Mouse (Mus musculus) forebrain, embryonic 13.5 days (tissue): ENCODE measurements around the gene Egfr. TPM values are rescaled to one million over a fixed set of nuclear protein-coding genes. Genes with fewer than 3 reads are reported as not detected.

Source experiments
- ATAC-seq: fragments of 200-750 bp; cut with Nextera tagmentation; 2 replicates; pipeline ENCODE4 v1.8.0; 2017
- H3K27ac ChIP-seq: fragments of 300-500 bp; sonication (generic); 2 replicates; pipeline ENCODE4 v1.5.1; 2015; ENCODE audit warnings: inconsistent platforms, mild to moderate bottlenecking, moderate library complexity
- H3K27me3 ChIP-seq: fragments of 300-500 bp; sonication (generic); 2 replicates; pipeline ENCODE4 v1.6.1; 2015; ENCODE audit warnings: mild to moderate bottlenecking, inconsistent platforms
- H3K36me3 ChIP-seq: fragments of 300-500 bp; sonication (generic); 2 replicates; pipeline ENCODE4 v1.6.1; 2015; ENCODE audit warnings: mild to moderate bottlenecking, inconsistent platforms; ENCODE audit not compliant: poor library complexity, severe bottlenecking
- H3K4me1 ChIP-seq: fragments of 300-500 bp; sonication (generic); 2 replicates; pipeline ENCODE4 v1.6.1; 2015; ENCODE audit warnings: inconsistent platforms
- H3K4me2 ChIP-seq: fragments of 300-500 bp; sonication (generic); 2 replicates; pipeline ENCODE4 v1.6.1; 2015; ENCODE audit warnings: inconsistent platforms, mild to moderate bottlenecking, moderate library complexity
- H3K4me3 ChIP-seq: fragments of 300-500 bp; sonication (generic); 2 replicates; pipeline ENCODE4 v1.5.1; 2015; ENCODE audit warnings: mild to moderate bottlenecking, inconsistent platforms
- H3K9ac ChIP-seq: fragments of 300-500 bp; sonication (generic); 2 replicates; pipeline ENCODE4 v1.6.1; 2015; ENCODE audit warnings: mild to moderate bottlenecking, inconsistent platforms
- H3K9me3 ChIP-seq: fragments of 300-500 bp; sonication (generic); replicated peaks from 2 replicates; pipeline ENCODE4 v1.6.1; 2016; ENCODE audit warnings: inconsistent platforms
- WGBS: fragments of 180-500 bp; shearing (Covaris S2); methylation state at CpG from one replicate; pipeline ENCODE4 v1.1.7; 2015; 5-methylcytosine and 5-hydroxymethylcytosine counted together
- polyA plus RNA-seq: library from polyadenylated mRNA; unstranded; fragments of >200 nt; fragmentation: Nextera tagmentation; extraction: Ambion mirVana; gene quantifications from 2 replicates; pipeline ENCODE4 v1.2.1, GENCODE M21; 2015

Egfr gene
- polyA plus RNA-seq, 1 experiment from 2014 or later, result 1.3 TPM

DNA sequence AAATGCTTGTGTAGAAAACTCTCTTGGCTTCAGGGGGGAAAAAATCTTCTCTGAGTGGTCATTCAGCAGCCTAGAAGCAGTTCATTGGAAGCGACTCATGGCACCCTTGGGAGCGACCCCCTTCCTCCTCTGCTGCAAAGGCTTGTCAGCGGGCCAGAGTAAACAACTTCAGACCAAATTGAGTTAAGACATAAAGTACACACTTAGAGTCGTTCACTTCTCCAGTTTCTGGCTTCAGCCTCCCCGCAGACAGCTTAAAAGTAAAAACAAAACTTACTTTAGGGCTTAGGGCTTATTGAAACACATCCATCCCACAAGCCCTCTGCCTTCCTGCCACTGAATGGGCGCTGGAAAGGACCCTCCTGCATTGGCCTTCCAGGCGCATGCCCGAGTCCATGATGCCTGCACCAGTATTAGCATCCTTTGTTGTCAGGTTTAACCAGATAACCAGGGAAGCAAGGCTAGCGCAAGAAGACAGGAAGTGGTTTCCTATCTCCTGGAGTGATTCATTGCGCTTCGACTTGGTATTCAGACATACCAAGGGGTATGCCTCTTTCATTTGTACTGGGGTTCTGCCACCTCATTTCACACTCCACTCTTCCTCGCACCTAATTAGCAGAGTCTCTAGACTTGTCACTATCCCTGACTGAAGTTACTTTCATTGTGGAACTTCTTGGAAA lies 92.0 kb downstream of the Egfr start:
- Histone ChIP-seq H3K36me3 (no peaks in the 10 kb centered on the region), H3K27ac (no peak overlapping the region), H3K4me1 (no peaks in the 10 kb centered on the region), H3K4me2 (no peak overlapping the region), H3K9me3 (no peaks in the 10 kb centered on the region), H3K9ac (no peak overlapping the region), H3K4me3 (no peak overlapping the region), H3K27me3 (no peaks in the 10 kb centered on the region)
- 82% methylated on average over 12 of the region's 12 CpGs for WGBS
- ATAC-seq, result no peak

DNA sequence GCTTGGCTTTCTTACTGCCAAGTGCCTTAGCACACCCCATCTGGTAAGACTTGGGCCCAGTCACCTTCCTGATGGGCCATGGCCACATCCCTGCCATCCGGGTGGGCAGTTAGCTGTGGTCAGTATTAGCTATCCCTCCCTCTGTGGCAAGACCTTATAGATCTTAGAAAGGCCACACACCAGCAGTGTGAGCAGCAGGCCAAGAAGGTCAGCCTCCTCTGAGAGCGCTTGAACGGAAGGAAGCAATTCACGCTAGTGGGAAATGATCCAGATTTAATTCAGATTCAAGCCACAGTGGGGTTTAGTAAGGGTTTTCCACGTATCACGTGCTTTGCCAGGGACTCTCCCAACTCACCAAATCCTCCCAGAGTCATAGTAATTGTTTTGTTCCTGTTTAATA lies 96.9 kb downstream of the Egfr start:
- Histone ChIP-seq H3K36me3 (no peaks in the 10 kb centered on the region), H3K4me3 (no peak overlapping the region), H3K4me2 (no peak overlapping the region), H3K27ac (no peak overlapping the region), H3K27me3 (no peaks in the 10 kb centered on the region), H3K9ac (no peak overlapping the region), H3K4me1 (no peaks in the 10 kb centered on the region), H3K9me3 (no peaks in the 10 kb centered on the region)
- ATAC-seq, result no peak
- WGBS, result 49% methylated on average over 6 of the region's 6 CpGs

DNA sequence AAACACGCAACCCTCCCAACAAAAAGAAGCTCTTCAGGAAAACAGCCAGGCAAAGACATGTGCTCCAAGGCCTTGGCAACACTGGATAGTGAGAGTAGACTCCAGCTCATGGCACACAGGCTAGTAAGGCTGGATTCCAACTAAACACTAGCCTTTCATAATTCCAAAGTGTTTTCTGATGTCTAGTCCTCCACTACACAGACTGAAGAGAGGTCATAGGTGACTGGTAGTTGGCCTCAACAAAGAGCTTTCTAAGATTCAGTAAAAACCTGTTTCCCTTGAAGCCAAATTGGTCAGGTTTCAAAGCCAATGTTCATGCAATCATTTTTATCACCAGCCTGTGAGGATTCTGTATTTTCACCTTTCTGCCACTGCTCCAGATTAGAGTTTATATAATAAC lies 99.4 kb downstream of the Egfr start:
- 83% methylated on average over 1 of the region's 1 CpGs for WGBS
- H3K36me3 ChIP-seq, result no peaks in the 10 kb centered on the region
- H3K9ac ChIP-seq, result no peak overlapping the region
- H3K4me2 ChIP-seq, result no peak overlapping the region
- H3K27ac ChIP-seq, result no peak overlapping the region
- no peaks in the 10 kb centered on the region for H3K27me3 ChIP-seq
- no peaks in the 10 kb centered on the region for H3K4me1 ChIP-seq
- H3K4me3 ChIP-seq, result no peak overlapping the region
- H3K9me3 ChIP-seq, result no peaks in the 10 kb centered on the region
- ATAC-seq, result no peak

DNA sequence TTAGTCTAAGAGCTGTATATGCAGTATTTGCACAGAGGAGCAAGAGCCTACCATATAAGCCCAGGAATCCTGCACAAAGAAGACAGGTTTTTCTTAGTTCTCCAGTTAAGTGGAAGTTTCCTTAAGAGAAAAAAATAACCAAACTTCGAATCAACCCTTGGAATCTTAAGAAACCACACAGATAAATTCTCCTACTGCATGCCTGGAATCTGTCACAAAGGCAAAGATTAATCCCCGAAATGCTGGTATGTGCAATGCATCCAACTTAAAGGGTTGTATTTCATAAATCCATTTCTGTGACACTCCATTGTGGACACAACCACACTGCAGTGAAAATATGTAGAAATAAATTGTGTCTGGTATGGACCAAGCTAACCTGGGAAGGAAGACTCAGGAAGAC lies 102.1 kb downstream of the Egfr start:
- Histone ChIP-seq H3K4me3 (no peak overlapping the region), H3K27me3 (no peaks in the 10 kb centered on the region), H3K4me2 (no peak overlapping the region), H3K4me1 (no peaks in the 10 kb centered on the region), H3K27ac (no peak overlapping the region), H3K36me3 (no peaks in the 10 kb centered on the region), H3K9me3 (no peaks in the 10 kb centered on the region), H3K9ac (no peak overlapping the region)
- no peak for ATAC-seq
- 71% methylated on average over 2 of the region's 2 CpGs for WGBS

DNA sequence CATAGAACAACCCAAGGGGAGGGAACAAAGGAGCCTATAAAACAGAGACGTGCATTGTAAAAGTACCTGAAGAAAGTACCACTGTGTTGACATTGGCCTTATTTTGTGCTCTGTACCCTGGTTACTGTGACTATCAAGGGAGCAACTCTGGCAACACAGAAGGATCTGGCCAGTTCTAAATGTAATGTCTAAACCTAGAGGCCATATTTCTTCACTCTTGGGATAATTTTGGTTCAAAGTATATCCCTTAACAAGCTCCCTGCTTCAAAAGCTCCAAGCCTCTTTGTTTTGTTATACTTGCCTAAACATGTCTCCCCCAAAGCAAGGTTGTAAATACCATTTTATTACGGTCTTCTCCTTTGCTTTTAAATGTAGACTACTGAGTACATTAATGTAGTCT lies 105.3 kb downstream of the Egfr start:
- H3K9ac ChIP-seq, result no peak overlapping the region
- H3K36me3 ChIP-seq, result no peaks in the 10 kb centered on the region

DNA sequence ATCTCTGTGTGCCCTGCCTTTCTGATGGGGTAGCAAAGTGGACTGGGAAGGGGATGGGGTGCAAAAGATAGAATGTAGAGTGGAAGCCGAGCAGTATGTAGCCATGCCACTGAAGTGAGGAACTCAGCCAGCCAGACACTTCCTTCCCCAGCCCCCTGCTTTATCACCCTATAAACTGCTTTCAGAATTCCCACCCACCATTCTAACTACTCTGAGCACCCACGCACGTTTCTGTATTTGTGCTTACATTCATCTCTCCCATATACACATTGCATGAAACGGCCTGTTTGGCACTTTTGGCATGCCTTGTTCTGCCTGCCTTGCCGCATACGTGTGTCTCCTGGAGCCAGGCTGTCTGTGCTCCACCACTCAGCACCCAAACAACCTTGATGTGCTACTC lies 109.0 kb downstream of the Egfr start:
- no peak for ATAC-seq
- Histone ChIP-seq H3K27me3 (no peaks in the 10 kb centered on the region), H3K4me2 (no peak overlapping the region), H3K9ac (no peak overlapping the region), H3K36me3 (no peaks in the 10 kb centered on the region), H3K4me3 (no peak overlapping the region), H3K9me3 (no peaks in the 10 kb centered on the region), H3K27ac (no peak overlapping the region), H3K4me1 (no peaks in the 10 kb centered on the region)
- 86% methylated on average over 6 of the region's 6 CpGs for WGBS

More for the DNA sequence above, 105.3 kb downstream of the Egfr start:
- H3K4me3 ChIP-seq, result no peak overlapping the region
- no peaks in the 10 kb centered on the region for H3K4me1 ChIP-seq
- ATAC-seq, result no peak
- H3K9me3 ChIP-seq, result no peaks in the 10 kb centered on the region
- no peaks in the 10 kb centered on the region for H3K27me3 ChIP-seq
- H3K27ac ChIP-seq, result no peak overlapping the region
- no peak overlapping the region for H3K4me2 ChIP-seq
- 89% methylated on average over 2 of the region's 2 CpGs for WGBS

DNA sequence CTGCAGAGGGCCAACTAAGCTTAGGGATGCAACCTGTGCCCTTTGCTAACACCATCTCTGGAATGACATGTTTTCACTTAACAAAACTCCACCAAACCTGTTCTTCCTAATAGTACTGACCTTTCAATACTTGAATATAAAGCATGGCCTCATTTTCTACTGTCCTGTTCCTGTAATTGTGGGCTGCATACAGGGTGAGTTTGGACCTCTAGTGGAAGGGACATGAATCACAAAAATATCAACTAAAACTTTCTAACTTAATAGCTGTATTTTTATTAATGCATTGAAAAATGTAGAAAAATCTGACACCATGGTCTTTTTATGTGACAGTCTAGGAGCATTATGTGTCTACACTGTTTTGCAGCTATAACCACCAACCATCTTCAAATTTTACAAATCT lies 111.5 kb downstream of the Egfr start:
- ATAC-seq, result no peak
- Histone ChIP-seq H3K27me3 (no peaks in the 10 kb centered on the region), H3K9ac (no peak overlapping the region), H3K4me3 (no peak overlapping the region), H3K27ac (no peak overlapping the region), H3K4me1 (no peaks in the 10 kb centered on the region), H3K9me3 (no peaks in the 10 kb centered on the region), H3K4me2 (no peak overlapping the region), H3K36me3 (no peaks in the 10 kb centered on the region)

DNA sequence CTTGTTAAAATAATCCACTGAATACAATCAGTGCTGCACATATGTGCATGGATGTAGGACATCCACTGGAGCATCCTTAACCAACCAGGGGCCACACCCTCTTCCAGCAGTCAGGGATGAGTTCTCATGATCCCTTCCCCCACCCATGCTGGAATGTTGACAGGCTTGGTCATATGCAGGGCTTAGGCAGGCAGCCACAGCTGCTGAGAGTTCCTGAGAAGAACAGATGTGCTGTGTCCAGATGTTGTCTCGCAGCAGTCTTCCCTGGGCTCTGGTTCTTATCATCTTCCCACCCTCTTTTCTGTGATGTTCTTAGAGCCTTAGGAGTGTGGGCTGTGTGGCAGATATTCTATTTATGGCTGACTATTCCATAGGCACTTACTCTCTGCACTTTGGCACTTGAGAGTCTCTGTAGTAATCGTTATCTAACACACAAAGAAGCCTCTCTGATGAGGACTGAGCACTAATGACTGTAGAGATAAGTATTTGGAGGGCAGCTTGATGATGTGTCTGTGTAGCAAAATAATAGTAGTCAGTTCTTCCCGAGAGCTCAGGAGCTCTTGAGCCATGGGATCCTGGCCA lies 113.1 kb downstream of the Egfr start:
- H3K9me3 ChIP-seq, result no peaks in the 10 kb centered on the region
- no peak overlapping the region for H3K4me3 ChIP-seq
- H3K27ac ChIP-seq, result no peak overlapping the region
- ATAC-seq, result no peak
- H3K9ac ChIP-seq, result no peak overlapping the region
- no peaks in the 10 kb centered on the region for H3K4me1 ChIP-seq
- 63% methylated on average over 3 of the region's 3 CpGs for WGBS
- no peak overlapping the region for H3K4me2 ChIP-seq
- no peaks in the 10 kb centered on the region for H3K27me3 ChIP-seq
- H3K36me3 ChIP-seq, result no peaks in the 10 kb centered on the region

DNA sequence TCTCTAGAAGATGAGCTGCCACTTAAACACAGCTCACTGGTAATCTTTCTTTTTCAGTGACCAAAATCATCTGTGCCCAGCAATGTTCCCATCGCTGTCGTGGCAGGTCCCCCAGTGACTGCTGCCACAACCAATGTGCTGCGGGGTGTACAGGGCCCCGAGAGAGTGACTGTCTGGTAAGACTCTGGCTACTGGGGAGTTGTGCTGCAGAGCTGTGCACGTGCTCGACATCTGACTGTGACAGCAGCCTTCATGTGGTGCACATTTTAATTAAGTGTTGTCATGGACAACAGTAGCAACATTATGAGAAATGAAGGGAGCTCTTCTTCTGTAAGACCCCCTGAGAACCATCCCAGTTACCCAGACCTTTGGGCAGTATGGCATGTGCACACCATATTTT lies 116.0 kb downstream of the Egfr start:
- H3K4me3 ChIP-seq, result no peak overlapping the region
- no peak overlapping the region for H3K4me2 ChIP-seq
- no peaks in the 10 kb centered on the region for H3K36me3 ChIP-seq
- no peak overlapping the region for H3K9ac ChIP-seq
- 71% methylated on average over 6 of the region's 6 CpGs for WGBS
- no peaks in the 10 kb centered on the region for H3K4me1 ChIP-seq
- no peaks in the 10 kb centered on the region for H3K9me3 ChIP-seq
- ATAC-seq, result no peak
- H3K27ac ChIP-seq, result no peak overlapping the region
- no peaks in the 10 kb centered on the region for H3K27me3 ChIP-seq

DNA sequence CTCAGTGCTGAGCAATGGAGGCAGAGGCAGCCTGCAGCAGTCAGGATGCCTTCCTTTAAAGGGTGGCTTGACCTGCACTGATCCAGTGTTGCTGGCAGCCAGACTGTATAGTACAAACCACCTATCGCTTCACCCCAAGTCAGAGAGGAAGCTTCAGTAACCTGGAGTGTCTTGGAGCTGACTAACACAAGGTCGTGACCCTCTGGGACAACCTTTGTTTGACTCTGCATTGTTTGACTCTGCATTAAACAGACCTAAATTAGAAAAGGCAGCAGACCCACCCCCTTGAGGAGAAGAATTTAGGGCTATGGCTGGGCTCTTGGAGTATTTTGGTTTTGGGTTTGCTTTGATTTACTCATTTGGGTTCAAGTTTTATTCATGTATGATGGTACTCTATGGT lies 117.5 kb downstream of the Egfr start:
- Histone ChIP-seq H3K27ac (no peak overlapping the region), H3K4me2 (no peak overlapping the region), H3K9me3 (no peaks in the 10 kb centered on the region), H3K27me3 (no peaks in the 10 kb centered on the region), H3K4me3 (no peak overlapping the region), H3K4me1 (no peaks in the 10 kb centered on the region), H3K36me3 (no peaks in the 10 kb centered on the region), H3K9ac (no peak overlapping the region)
- no peak for ATAC-seq
- 42% methylated on average over 2 of the region's 2 CpGs for WGBS

DNA sequence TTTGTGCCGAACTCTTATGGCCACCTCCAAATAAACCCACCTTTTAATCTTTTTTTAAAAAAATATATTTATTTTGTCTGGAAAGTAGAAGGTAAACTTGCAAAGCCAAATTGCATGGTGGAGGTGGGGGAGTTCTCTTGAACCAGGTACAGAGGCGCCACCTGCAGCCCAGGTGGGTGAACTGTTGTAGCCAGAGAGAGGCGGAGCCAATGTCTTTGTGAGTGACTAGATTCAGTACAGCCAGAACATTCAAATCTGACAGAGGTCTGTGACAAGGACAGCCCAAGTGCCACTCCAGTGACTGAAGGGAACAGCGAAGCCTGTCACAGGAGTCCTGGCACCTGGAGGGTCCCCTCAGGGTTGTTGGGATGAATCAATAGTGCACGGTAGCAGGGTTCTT lies 119.1 kb downstream of the Egfr start:
- 53% methylated on average over 5 of the region's 5 CpGs for WGBS
- H3K9ac ChIP-seq, result no peak overlapping the region
- no peak overlapping the region for H3K4me2 ChIP-seq
- no peaks in the 10 kb centered on the region for H3K36me3 ChIP-seq
- no peaks in the 10 kb centered on the region for H3K9me3 ChIP-seq
- H3K4me1 ChIP-seq, result no peaks in the 10 kb centered on the region
- no peaks in the 10 kb centered on the region for H3K27me3 ChIP-seq
- no peak overlapping the region for H3K27ac ChIP-seq
- H3K4me3 ChIP-seq, result no peak overlapping the region
- peak; percentile 50; the same call in 1 of the 2 replicates for ATAC-seq

DNA sequence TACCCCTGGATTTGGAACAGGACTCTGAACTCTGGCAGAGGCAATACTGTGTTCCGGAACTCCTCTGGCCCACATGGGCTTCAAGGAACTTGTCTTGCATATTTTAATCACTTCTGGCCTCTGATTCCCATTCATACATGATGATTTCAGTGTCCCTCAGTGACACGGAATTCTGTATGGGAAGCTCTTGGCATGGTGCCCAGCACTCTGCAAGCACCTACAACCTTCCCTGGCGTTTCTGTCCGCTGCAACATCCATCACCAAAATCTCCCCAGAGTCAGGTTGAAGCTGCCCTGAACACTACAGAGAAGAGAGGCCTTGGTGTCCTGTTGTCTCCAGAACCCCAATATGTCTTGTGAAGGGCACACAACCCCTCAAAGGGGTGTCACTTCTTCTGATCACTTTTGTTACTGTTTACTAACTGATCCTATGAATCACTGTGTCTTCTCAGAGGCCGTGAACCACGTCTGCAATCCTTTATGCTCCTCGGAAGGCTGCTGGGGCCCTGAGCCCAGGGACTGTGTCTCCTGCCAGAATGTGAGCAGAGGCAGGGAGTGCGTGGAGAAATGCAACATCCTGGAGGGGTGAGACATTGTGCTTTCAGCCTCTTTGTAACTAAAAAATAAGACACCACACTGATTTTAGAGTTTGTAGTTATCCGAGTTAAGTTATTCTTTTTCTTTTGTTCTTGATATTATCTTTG lies 125.8 kb downstream of the Egfr start:
- Histone ChIP-seq H3K27me3 (no peaks in the 10 kb centered on the region), H3K4me1 (no peaks in the 10 kb centered on the region), H3K36me3 (no peaks in the 10 kb centered on the region), H3K9me3 (no peaks in the 10 kb centered on the region), H3K9ac (no peak overlapping the region), H3K4me2 (no peak overlapping the region), H3K4me3 (no peak overlapping the region), H3K27ac (no peak overlapping the region)
- WGBS, result 46% methylated on average over 9 of the region's 9 CpGs
- no peak for ATAC-seq
